Mouse (Mus musculus): ENCODE results near the gene Phf11b. TPM values are rescaled to one million over a fixed set of nuclear protein-coding genes. Genes with fewer than 3 reads are reported as not detected.
"Not testable (repeated sequence)": the region's sequence is repeated elsewhere in the genome, so short reads cannot be mapped to it uniquely, and the experiment has no call there.

The Phf11b gene
- polyA plus RNA-seq (2016; fragmentation: Nextera tagmentation; extraction: Ambion mirVana): 0.49 and 0.60 TPM in 2 replicates

DNA sequence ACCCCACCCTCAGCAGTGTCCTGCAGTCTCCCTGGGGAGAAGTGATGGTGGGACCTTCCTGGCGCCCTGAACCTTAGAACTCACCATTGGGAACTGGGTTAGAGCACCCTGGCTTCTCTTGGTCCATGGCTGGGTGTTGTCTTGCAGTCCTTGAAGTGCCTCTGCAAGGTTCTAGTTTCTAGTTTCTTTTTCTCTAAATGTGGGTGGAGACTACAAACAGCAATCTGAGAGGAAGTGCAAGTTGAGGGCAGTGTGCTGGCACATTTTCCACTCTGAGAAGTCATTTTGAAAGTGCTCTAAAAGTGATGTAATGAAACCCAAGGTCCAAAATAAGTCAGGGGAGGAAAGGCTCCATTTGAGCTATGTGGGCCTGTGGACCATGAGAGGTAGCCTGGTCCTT is at the start of gene Phf11b:
Phf11b (minus strand) TSS at position 163 of the 400 bp plus-strand sequence.
- not testable (repeated sequence) for H3K27ac ChIP-seq; H3K9me3 ChIP-seq (replicated peaks); H3K4me3 ChIP-seq; H3K36me3 ChIP-seq; H3K9ac ChIP-seq; H3K27me3 ChIP-seq (replicated peaks); ATAC-seq; H3K4me2 ChIP-seq; H3K4me1 ChIP-seq
- 44% methylated on average over 1 of the region's 1 CpGs for WGBS (ENCODE audit: insufficient replicate concordance)

DNA sequence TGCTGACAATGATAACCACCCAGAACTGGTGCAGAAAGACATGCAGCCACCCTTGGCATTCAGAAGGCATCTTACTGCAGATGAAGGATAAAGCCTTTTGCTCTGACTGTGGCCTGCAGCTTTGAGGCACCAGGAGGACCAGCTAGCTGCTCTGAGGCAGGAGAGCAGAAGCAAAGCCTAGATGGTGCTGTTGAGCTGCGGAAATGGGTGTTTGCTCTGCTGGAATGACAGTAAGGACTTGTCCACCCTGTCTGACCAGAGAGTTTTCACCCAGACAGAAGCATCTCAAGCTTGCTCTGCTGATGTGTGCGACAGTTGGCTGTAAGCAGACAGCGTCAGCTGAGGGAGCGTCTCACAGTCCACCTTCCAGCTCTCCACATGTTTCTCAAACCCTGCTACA is 49.0 kb upstream of the Phf11b start:
- H3K4me1 ChIP-seq; H3K4me2 ChIP-seq; H3K4me3 ChIP-seq; H3K27ac ChIP-seq; H3K9ac ChIP-seq; ATAC-seq; H3K27me3 ChIP-seq (replicated peaks); H3K9me3 ChIP-seq (replicated peaks); H3K36me3 ChIP-seq: not testable (repeated sequence)
- WGBS (ENCODE audit: insufficient replicate concordance): 82% methylated on average over 4 of the region's 4 CpGs

- WGBS (ENCODE audit: insufficient replicate concordance): 65% methylated on average over 1 of the region's 1 CpGs
- Histone ChIP-seq H3K36me3 (no peaks in the 10 kb centered on the region), H3K4me1 (no peaks in the 10 kb centered on the region), H3K9ac (no peak overlapping the region), H3K27ac (no peak overlapping the region), H3K9me3 (replicated peaks) (no peaks in the 10 kb centered on the region), H3K4me2 (no peak overlapping the region), H3K4me3 (no peak overlapping the region), H3K27me3 (replicated peaks) (no peaks in the 10 kb centered on the region)
- ATAC-seq: no peak
Observed at GRCm38 (mm10) chr14:59389532-59389931, 48.4 kb upstream of the Phf11b start.

DNA sequence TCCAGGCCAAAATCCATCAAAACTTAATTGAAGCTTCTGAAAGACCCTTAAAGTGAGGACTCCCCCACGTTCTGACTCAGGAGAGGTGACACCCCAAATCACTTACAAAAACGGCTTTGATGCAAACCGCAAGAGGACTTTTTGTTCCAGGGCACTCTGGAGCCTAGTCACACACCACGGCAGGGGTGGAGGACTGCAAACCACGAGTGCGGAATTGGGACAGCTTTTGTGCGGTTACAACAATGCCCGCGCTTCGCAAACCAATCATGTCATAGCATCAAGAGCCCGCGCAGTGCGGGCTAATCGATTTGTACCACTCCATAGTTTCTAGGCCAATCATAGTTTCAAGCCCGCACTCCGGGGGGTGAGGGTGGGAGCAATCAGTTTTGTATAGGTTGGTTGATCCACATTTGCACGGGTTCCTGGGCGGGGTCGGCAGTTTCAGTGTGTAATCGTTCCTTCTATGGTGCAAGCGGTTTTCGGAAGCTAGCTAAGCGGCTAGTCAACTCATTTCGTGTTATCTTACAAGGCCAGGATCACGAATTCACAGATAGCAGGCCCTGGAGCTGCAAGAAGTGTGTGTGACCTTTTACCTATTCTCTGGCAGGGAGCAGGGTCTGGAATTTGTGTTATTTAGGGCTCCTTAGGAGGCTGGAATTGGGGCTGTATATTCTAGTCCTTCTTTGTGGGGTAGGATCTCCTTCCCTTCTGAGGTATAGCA is 29.4 kb upstream of the Phf11b start:
- 83% methylated on average over 25 of the region's 25 CpGs for WGBS (ENCODE audit: insufficient replicate concordance)
- Histone ChIP-seq H3K36me3 (no peaks in the 10 kb centered on the region), H3K4me1 (no peaks in the 10 kb centered on the region), H3K4me2 (no peak overlapping the region), H3K4me3 (no peak overlapping the region), H3K27me3 (replicated peaks) (no peaks in the 10 kb centered on the region), H3K9ac (no peak overlapping the region), H3K27ac (no peak overlapping the region), H3K9me3 (replicated peaks) (peaks cover 17% of the 10 kb centered on the region; the same call in 1 of the 2 replicates)
- ATAC-seq: no peak

DNA sequence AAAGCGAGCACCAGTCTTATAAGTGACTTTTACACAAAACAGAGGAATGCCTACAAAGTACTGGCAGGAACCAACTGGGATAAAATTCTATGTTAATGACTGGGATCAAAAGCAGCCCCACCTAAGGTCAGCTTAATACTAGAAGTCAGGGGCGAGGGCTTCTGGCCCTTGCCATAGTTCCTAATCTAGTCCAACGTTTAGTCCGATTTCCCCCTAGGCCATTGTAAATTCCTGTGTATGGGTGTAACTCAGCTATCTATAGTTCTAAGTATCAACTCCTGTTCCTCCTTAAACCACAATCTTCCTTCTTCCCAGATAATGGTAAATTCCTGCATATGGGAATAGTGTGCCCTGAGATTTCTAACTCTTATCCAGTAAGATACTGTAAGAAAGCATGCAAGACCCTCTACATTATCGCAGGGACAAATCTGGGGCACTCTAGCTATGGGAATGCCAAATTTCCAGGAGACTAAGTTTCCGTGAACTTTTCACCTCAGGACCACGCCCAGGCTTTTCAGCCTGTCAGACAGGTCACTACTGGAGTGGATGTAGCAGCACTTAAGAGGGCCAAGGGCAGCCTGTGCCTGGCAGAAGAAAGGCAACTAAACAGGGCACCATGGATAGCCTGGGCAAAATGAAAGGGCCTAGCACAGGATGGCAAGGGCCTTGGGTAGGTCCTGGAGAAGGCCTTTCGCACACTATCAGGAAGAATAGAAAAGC is 25.4 kb upstream of the Phf11b start:
- Histone ChIP-seq H3K27ac (no peak overlapping the region), H3K27me3 (replicated peaks) (no peaks in the 10 kb centered on the region), H3K4me3 (no peak overlapping the region), H3K9ac (no peak overlapping the region), H3K4me1 (no peaks in the 10 kb centered on the region), H3K4me2 (no peak overlapping the region), H3K9me3 (replicated peaks) (peaks cover 7% of the 10 kb centered on the region; the same call in 1 of the 2 replicates), H3K36me3 (no peaks in the 10 kb centered on the region)
- 68% methylated on average over 8 of the region's 8 CpGs for WGBS (ENCODE audit: insufficient replicate concordance)
- ATAC-seq: no peak

DNA sequence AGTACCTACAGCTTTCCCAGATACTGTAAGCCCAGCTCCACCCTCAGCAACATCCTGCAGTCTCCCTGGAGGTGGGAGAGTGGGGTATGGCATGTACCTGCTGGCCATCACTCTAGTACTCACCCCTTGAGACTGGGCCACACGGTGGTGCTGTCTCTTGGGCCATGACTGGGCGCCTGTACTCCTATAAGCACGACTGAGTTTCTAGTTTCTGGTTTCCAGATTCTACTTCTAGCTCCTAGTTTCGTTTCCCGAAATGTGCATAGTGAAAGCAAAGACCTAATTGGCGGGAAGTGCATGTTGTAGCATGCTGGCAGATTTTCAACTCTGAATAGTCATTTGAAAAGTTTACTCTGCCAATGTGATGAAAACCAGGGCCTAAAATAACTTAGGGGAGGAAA is 24.1 kb upstream of the Phf11b start, which contains the start of gene Phf11d:
Phf11d (minus strand) TSS at position 227 of the 401 bp plus-strand sequence.
- no peak within 1 kb of the TSS for H3K4me3 ChIP-seq
- no peak for ATAC-seq

DNA sequence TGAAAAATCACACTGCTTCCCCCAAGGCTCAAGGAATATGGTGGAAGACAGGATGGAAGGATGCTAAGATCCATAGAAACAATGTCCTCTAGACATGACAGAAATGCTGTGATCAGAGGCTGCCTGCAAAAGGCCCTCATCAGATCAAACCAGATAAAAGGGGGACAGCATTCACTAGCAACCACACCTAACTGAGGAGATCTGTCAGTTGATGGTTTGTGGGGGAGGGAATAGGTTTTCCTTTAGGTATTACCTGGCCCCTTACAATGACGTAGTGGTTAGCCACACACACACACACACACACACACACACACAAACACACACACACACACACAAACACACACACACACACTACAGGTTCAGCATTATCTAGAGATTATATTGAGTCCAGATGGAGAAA is 1.6 kb downstream of the Phf11b start:
- no peak overlapping the region for H3K27ac ChIP-seq
- H3K36me3 ChIP-seq: no peaks in the 10 kb centered on the region

More for the DNA sequence above, 24.1 kb upstream of the Phf11b start, which contains the start of gene Phf11d:
- no peaks in the 10 kb centered on the region for H3K4me1 ChIP-seq
- H3K27ac ChIP-seq: no peak within 1 kb of the TSS
- no peaks in the 10 kb centered on the region for H3K36me3 ChIP-seq
- peaks cover 2% of the 10 kb centered on the region; the same call in 1 of the 2 replicates for H3K9me3 ChIP-seq (replicated peaks)
- no peaks in the 10 kb centered on the region for H3K27me3 ChIP-seq (replicated peaks)
- no peak within 1 kb of the TSS for H3K4me2 ChIP-seq
- no peak within 1 kb of the TSS for H3K9ac ChIP-seq
- WGBS (ENCODE audit: insufficient replicate concordance): 60% methylated on average over 6 of the region's 6 CpGs

GRCm38 (mm10) chr14:59336056-59336455 is 5.1 kb downstream of the Phf11b start:
- not testable (repeated sequence) for H3K9me3 ChIP-seq (replicated peaks); H3K27me3 ChIP-seq (replicated peaks); ATAC-seq; H3K4me3 ChIP-seq; H3K36me3 ChIP-seq; H3K4me2 ChIP-seq; H3K9ac ChIP-seq; H3K27ac ChIP-seq; H3K4me1 ChIP-seq
- 72% methylated on average over 3 of the region's 3 CpGs for WGBS (ENCODE audit: insufficient replicate concordance)

More for the DNA sequence above, 1.6 kb downstream of the Phf11b start:
- 100% methylated on average over 1 of the region's 1 CpGs for WGBS (ENCODE audit: insufficient replicate concordance)
- no peak for ATAC-seq
- H3K4me3 ChIP-seq: no peak overlapping the region
- no peaks in the 10 kb centered on the region for H3K9me3 ChIP-seq (replicated peaks)
- H3K4me1 ChIP-seq: no peaks in the 10 kb centered on the region
- H3K27me3 ChIP-seq (replicated peaks): no peaks in the 10 kb centered on the region
- H3K4me2 ChIP-seq: no peak overlapping the region
- no peak overlapping the region for H3K9ac ChIP-seq

GRCm38 (mm10) chr14:59330499-59330898 is 10.7 kb downstream of the Phf11b start:
- H3K36me3 ChIP-seq; H3K27ac ChIP-seq; H3K9me3 ChIP-seq (replicated peaks); ATAC-seq; H3K4me1 ChIP-seq; H3K4me3 ChIP-seq; H3K4me2 ChIP-seq; H3K9ac ChIP-seq; H3K27me3 ChIP-seq (replicated peaks): not testable (repeated sequence)
- 31% methylated on average over 3 of the region's 3 CpGs for WGBS (ENCODE audit: insufficient replicate concordance)

GRCm38 (mm10) chr14:59319970-59320369 is 21.2 kb downstream of the Phf11b start:
- not testable (repeated sequence) for H3K4me2 ChIP-seq; ATAC-seq; H3K4me1 ChIP-seq; H3K27me3 ChIP-seq (replicated peaks); H3K4me3 ChIP-seq; H3K9ac ChIP-seq; H3K27ac ChIP-seq; H3K36me3 ChIP-seq; H3K9me3 ChIP-seq (replicated peaks)
- WGBS (ENCODE audit: insufficient replicate concordance): 73% methylated on average over 6 of the region's 6 CpGs

DNA sequence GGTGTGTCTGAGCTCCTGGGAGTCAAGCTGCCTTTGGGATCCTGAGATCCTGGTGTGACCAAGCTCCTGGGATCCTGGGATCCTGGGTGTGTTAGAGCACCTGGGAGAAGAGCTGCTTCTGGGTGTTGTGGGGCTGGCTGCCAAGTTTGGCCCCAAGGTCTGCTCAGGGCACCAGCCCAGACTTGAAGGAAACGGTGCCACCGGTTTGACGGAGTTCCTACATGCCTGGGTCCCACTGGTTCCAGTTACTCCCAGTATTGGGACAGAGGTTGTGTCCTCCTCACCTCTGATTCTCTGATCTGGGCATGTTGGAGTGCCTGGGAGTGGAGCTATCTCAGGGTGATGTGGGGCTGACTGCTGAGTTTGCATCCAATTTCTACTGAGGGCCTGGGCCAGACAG is 22.1 kb downstream of the Phf11b start:
- not testable (repeated sequence) for ATAC-seq; H3K9me3 ChIP-seq (replicated peaks); H3K27ac ChIP-seq; H3K36me3 ChIP-seq; H3K9ac ChIP-seq; H3K4me1 ChIP-seq; H3K4me2 ChIP-seq; H3K4me3 ChIP-seq; H3K27me3 ChIP-seq (replicated peaks)
- 75% methylated on average over 3 of the region's 3 CpGs for WGBS (ENCODE audit: insufficient replicate concordance)

GRCm38 (mm10) chr14:59297391-59297790 is 43.8 kb downstream of the Phf11b start, which contains the start of gene Phf11a:
Gene Phf11a (minus strand): TSS chr14:59297522.
- not testable (repeated sequence) for H3K27me3 ChIP-seq (replicated peaks); H3K27ac ChIP-seq; H3K9me3 ChIP-seq (replicated peaks); H3K4me2 ChIP-seq; H3K36me3 ChIP-seq; H3K4me1 ChIP-seq; H3K4me3 ChIP-seq; H3K9ac ChIP-seq; ATAC-seq
- WGBS (ENCODE audit: insufficient replicate concordance): 40% methylated on average over 1 of the region's 1 CpGs

All from liver, embryonic 12.5 days (tissue).